Mouse (Mus musculus) lung, postnatal 14 days (tissue): Measurements from ENCODE around the gene Olfml3.
A peak's percentile ranks its signal among the peaks of the same experiment; 100 is the strongest.

Experiments
- DNase-seq: peaks from one replicate; pipeline ENCODE4 v3.0.0; 2021

Gene Olfml3

DNA sequence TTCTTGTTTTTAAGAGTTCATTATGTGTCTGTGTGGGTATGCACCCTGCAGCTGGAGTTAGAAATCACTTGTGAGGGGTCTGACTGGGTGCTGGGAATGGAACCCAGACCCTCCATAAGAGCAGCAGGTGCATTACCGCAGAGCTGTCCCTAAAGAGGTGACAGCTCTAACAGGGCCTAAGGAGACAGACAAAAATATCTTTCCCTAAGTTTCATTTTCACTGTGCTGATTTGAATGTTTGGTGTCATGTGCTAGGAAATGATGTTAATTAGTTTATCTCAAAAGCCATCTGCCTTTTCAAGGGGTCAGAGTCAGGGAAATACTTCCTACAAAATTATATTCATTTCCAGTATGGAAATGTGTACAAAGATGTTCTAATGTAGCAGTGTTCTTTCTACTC, 1.5 kb upstream of the Olfml3 start, which contains the start of gene Gm10964:
Gene Gm10964 (plus strand): TSS at position 38 of the 400 bp plus-strand sequence.
- no peak for DNase-seq

DNA sequence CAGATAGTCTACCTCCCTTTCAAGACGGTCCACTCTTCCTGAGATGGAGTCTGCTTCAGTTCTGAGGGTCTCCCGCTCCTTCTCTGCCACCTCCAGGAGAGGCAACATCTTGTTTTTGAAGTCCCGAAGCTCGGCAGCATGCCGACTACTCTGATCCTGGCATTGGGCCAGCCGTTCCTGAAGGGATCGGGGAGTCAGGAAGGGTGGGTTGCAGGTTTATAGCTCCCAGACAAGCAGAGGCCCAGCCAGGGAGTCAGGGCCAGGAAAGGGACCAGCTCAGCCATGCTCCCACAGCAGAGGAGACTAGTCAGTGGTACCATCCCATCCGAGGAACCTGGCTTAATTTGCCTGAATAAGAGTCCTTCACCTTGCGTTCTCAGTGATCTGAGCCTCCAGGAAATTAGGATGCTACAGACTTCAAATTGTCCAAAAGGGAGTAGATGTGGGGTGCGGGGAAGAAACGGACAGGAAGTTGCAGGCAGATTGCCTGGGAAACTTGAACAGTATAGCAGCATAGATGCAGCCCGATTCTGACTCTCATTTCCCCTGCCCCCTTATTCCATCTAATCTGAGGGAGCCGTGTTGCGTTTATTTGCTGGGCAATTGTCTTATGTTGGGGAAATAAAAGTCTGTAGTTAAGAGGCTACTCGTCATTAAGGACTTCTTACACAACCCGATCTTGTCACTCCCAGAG, 593 bp downstream of the Olfml3 start:
- DNase-seq: peak; percentile 58

DNA sequence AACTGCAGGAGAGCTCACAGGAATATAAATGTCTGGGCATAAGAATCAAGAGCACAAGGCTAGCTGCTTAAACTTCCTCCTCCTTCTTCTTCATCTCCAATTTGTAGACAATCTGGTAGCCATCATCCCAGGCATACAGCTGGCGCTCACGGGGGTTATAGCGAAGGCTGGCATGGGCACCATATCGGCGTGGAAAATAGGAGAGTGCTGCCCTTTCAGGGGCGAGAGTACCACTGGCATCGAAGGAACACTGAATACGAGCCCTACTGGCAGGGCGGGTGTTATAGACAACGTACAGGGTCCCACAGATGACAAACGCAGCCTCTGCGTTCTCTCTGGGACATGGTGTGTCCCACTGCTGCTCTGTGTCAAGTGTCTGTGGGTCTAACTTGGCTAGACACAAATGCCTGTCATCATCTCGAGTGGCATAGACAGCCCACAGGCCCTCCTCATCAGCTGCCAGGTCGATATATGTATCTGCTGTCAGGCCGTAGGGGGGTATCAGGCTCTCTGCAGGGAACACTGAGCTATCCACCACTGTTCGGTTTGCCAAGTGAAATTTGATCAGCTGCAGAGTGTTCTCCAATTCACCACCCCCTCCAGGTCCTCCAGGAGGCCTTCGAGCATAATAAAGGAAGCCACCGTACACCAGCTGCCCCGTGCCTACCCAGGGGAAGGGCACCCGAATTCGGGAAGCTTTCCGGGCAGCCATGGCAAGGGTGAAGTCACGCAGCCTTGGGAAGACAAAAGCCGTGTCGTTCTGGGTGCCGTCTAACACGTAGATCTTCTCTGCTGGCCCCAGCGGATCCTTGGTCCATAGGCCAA, 1.8 kb downstream of the Olfml3 start:
- DNase-seq: no peak

DNA sequence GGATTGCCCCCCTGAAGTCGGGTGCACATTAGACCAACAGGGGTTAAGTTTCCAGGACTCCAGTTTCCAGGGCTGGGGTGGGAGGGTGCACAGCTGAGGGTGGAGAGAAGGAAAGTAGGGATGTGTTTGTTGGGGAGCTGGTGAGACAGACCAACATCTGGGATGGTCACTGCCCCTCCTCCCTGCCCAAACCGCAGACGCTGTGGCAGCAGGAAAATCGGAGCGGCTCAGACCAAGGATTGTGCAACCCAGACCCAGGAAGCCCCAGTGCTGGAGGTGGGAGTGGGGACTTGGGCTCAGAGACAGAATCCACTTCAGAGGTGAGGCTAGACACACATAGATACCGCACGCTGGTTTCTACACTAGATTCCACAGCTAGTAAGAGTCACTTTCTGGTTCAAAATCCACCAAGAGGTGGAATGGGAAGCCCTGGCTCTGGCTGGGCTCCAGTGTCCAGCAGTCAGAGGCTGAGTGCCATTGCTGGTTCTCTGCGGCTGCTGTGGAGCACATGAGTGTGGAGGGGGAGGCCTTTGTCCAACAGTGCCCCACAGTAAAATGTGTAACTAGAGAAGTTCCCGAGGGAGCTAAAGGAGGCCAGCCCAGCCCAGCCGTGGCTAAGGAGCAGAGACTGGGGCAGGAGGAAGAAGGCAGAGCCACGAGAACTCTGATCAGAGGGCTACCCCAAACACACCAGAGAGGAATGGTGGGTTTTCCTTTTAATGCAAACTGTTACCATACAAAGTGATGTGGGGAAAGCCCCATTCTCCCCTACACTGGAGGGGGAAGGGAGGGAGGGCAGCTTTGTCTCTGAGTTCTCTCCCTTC, 2.9 kb downstream of the Olfml3 start:
- DNase-seq: peak; percentile 50

GRCm38 (mm10) chr3:103733799-103734695, 3.8 kb downstream of the Olfml3 start:
- no peak for DNase-seq

GRCm38 (mm10) chr3:103733176-103733575, 4.6 kb downstream of the Olfml3 start:
- no peak for DNase-seq

DNA sequence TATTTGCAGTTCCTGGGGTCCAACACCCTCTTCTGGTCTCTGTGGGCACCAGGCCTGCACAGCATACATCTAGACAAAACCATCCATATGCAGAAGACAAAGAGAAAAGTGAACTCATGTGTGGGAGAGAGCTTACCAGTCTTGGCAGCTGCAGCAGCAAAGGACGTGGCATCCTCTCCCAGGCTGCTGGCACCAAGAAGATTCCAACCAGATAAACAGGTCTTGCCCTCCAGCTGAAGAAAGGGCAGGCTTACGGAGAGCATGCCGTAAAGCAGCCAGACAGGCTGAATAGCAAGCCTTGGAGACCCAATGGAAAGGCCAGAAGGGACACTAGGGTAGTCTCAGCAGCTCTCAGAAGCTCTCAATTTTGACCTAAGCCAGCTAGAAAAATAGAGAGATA, 5.7 kb downstream of the Olfml3 start:
- DNase-seq: no peak

DNA sequence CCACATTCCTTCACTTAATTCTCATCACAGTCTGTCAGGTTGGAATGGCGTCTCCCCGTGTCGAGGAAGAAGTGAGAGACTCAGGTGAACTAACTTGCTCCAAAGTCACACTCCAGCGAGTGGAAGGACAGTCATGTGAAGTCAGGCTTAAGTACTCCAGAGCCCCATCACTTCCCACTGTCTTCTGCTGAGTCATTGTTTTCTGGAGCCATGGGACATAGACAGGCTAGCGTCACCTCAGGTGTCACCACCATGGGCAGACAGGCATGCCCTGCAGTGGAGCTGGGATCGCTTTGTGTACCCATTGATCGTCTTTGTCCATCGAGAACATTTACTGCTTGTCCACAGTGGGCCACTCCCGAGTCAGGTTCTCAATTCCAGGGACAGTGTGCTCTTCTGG, 8.0 kb downstream of the Olfml3 start:
- DNase-seq: no peak

- no peak for DNase-seq
Observed at GRCm38 (mm10) chr3:103727813-103728326, 9.9 kb downstream of the Olfml3 start.

GRCm38 (mm10) chr3:103726642-103727041, 11.2 kb downstream of the Olfml3 start:
- DNase-seq: no peak

- DNase-seq: no peak
Observed at GRCm38 (mm10) chr3:103724137-103724536, 13.7 kb downstream of the Olfml3 start.

GRCm38 (mm10) chr3:103718728-103719127, 19.1 kb downstream of the Olfml3 start:
- DNase-seq: no peak

GRCm38 (mm10) chr3:103716774-103717760, 20.7 kb downstream of the Olfml3 start:
- DNase-seq: peak; percentile 12

GRCm38 (mm10) chr3:103715762-103716693, 21.8 kb downstream of the Olfml3 start:
- peak; percentile 33 for DNase-seq

DNA sequence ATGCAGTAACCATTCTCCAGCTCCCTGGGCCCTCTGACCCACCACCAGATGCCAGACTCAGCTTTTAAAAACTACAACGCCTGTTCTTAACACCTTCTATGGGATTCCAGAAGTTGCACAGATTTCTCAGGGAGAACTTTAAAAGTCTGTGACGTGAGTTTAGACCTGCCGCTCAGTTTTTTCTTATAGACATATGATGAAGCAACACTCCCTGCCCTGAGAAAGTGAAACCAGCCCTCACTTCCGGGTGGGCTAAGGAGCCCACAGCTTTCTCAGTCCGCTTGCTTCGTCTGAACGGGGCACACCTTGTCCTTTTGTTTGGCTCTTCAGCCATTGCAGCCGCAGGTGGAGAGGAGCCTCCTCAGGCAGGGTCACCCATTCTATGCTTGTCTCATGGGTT, 22.9 kb downstream of the Olfml3 start:
- DNase-seq: no peak

DNA sequence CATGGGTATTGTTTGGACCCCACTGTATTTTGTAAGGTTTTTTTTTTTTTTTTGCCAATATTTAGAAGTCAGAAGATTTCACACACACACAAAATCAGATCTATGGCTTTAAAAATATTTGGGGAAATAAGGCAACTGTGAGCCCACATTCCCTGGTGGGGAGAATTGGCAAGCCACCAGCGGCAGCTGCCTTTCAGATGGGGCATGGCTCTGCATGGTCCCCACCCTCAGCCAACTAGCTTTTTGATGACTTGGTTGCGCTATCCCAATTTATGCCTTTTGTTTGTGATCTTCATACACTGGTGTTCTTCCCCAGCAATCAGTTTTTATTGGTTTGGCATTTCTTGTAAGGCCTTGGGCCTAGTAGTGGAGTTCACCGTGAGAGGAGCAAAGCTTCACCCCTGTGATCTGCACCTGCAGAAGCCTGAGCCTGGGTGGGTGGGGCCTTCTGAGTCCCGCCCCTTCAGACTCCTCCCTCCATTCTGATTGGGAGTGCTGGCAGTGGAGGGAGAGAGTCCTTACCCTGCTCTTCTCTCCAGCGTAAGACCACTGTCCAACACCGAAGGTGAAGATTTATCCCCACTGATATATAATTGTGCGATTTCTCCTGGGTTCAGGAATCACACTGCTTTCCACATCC, 23.4 kb downstream of the Olfml3 start:
- no peak for DNase-seq

- DNase-seq: no peak
Observed at GRCm38 (mm10) chr3:103712196-103712595, 25.6 kb downstream of the Olfml3 start.

DNA sequence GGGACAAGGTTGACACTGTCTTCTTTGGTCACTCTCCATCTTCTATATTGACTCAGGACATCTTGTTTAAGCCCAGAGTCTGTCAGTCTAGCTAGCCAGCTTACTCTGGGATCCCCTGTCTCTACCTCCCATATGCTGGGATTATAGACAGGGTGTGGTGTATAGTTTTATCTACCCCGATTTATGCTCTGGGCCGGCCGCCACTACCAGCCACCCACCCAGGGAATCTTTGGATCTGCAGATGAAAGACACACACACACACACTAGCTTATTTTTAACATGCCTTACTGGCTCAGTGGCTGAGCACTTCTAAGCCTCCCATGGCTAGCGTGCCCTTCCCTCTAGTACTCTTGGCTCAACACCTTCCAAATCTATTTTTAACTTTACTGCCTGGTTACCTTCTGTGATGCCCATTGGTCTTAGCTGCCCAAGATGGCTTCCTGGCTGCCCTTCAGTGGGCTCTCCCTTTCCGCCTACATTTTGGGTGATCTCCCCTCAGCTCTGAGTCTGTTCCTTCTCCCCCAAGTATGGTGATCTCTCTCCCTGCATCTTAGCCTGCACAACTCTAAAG, 28.2 kb downstream of the Olfml3 start:
- DNase-seq: no peak

GRCm38 (mm10) chr3:103705426-103705825, 32.4 kb downstream of the Olfml3 start:
- DNase-seq: no peak
